17 mouse cellular contexts compared by ENCODE assay signal in genomic region chr3:16070963-16071362, GRCm38 (mm10).
DNase-seq lines count a peak whose midpoint lies in the region; TF ChIP-seq lines count a peak whose summit lies in the region.
"Had no signal": no experiment of that assay in that cellular context is flagged by ENCODE, and none has a peak within 500 bp of the region (broad histone marks: within the 10 kb centered on the region; RNA-seq: fewer than 3 reads in every experiment).

No protein-coding gene starts in this region.

- TF ChIP-seq POLR2A in CH12.LX (IDR thresholded peaks at IDR 0.05; ENCODE audit: low read depth, low read length) = no peak

- no peak overlapping the region for H3K9ac ChIP-seq in CH12.LX (ENCODE audit: insufficient read depth, low read depth)

- no peak overlapping the region for H3K4me2 ChIP-seq in CH12.LX (ENCODE audit: insufficient read depth, low read depth, poor library complexity, severe bottlenecking)

- in situ Hi-C loops in CH12.LX (cut with MboI; ENCODE audit: low pct_ligation_motif_present, low pct_unique_long_range_greater_than_20kb, low sequenced_read_pairs) = no loop called here

- peaks cover 3 to 21% of the 10 kb centered on the region in 2 experiments for H3K4me1 ChIP-seq in CH12.LX (ENCODE audit: control insufficient read depth in 1 of 2, insufficient read depth in 2 of 2)

- dilution Hi-C loops in CH12.LX (cut with MboI; ENCODE audit: extremely low pct_ligation_motif_present, extremely low pct_unique_long_range_greater_than_20kb, low sequenced_read_pairs) = no loop called here

- H3K36me3 ChIP-seq in CH12.LX (replicated peaks in 1 of 2; ENCODE audit: control insufficient read depth in 1 of 2, insufficient read depth in 1 of 2, low read length in 1 of 2) = no peaks in the 10 kb centered on the region
- H3K36me3 ChIP-seq: G1E had no signal

- H3K27me3 ChIP-seq in CH12.LX (replicated peaks) = no peaks in the 10 kb centered on the region
- H3K27me3 ChIP-seq: Patski had no signal

- no peaks in the 10 kb centered on the region for H3K79me2 ChIP-seq in CH12.LX (replicated peaks; ENCODE audit: control insufficient read depth, extremely low read depth, insufficient read depth, poor library complexity, severe bottlenecking)

- no peak for TF ChIP-seq EP300 in CH12.LX (IDR thresholded peaks at IDR 0.05; ENCODE audit: low read length)

- no peak overlapping the region for H3K27ac ChIP-seq in CH12.LX (ENCODE audit: insufficient read depth, low read depth)

- DNase-seq in CH12.LX (ENCODE audit: extremely low read depth) = peak; percentile 49
- DNase-seq in Muller cell, postnatal 12 days (ENCODE audit: inconsistent ontology term) = no peak
- DNase-seq: adrenal gland, adult 2 months; adrenal gland, adult 8-10 months; adrenal gland, postnatal 10 days; adrenal gland, postnatal 14 days; adrenal gland, postnatal 25 days; adrenal gland, postnatal 36 days; B cell, adult 2 months; cerebellum, adult 11 months; cerebellum, adult 11-12 months; cerebellum, adult 18-20 months; cerebellum, adult 2 months; cerebellum, adult 8-10 months; cerebellum, adult 9-10 months had no signal

- H3K9me3 ChIP-seq in CH12.LX (replicated peaks; ENCODE audit: low read length) = no peaks in the 10 kb centered on the region
- H3K9me3 ChIP-seq: G1E had no signal

- no peak for TF ChIP-seq RAD21 in CH12.LX (IDR thresholded peaks at IDR 0.05; ENCODE audit: low read depth, low read length)

- H3K4me3 ChIP-seq in CH12.LX (replicated peaks in 1 of 3; ENCODE audit: low read depth in 2 of 3, low read length in 2 of 3, poor library complexity in 1 of 3) = no peak overlapping the region

- no peak for TF ChIP-seq CTCF in CH12.LX (conservative IDR thresholded peaks at IDR 0.05 in 1 of 2, IDR thresholded peaks at IDR 0.05 in 1 of 2; ENCODE audit: low read depth in 2 of 2, low read length in 2 of 2)

TF ChIP-seq in CH12.LX, 34 proteins besides CTCF, POLR2A, EP300 and RAD21:
- TF ChIP-seq USF2 (conservative IDR thresholded peaks at IDR 0.05; ENCODE audit: low read depth, low read length) (peak; percentile 42), KAT2A (IDR thresholded peaks at IDR 0.05; ENCODE audit: insufficient replicate concordance, low read length) (no peak), TCF12 (IDR thresholded peaks at IDR 0.05; ENCODE audit: low read depth, low read length) (no peak), TBP (conservative IDR thresholded peaks at IDR 0.05; ENCODE audit: low read depth, low read length) (no peak), BHLHE40 (IDR thresholded peaks at IDR 0.05; ENCODE audit: low read depth, low read length) (peak; percentile 55), POLR2AphosphoS2 (IDR thresholded peaks at IDR 0.05; ENCODE audit: low read depth, low read length) (no peak), MAX (IDR thresholded peaks at IDR 0.05; ENCODE audit: low read length) (peak; percentile 37; the same call in 1 of the 2 replicates), ETS1 (conservative IDR thresholded peaks at IDR 0.05; ENCODE audit: low read depth, low read length) (peak; percentile 33; the same call in 1 of the 2 replicates), USF1 (IDR thresholded peaks at IDR 0.05; ENCODE audit: low read depth, low read length) (peak; percentile 57)
